Mouse (Mus musculus): ENCODE data around the gene Slc25a10.

- TF ChIP-seq POLR2A (IDR thresholded peaks at IDR 0.05; ENCODE audit: insufficient read depth, low read depth, low read length) (no peak), CTCF (IDR thresholded peaks at IDR 0.05; ENCODE audit: insufficient read depth, low read depth, low read length) (no peak)
Measured at GRCm38 (mm10) chr11:120520967-120521540, 29.4 kb downstream of the Slc25a10 start.
